Mouse (Mus musculus) large intestine, adult 2 months (tissue): ENCODE results near the gene Fam83d. TPM values are rescaled to one million over a fixed set of nuclear protein-coding genes. Genes with fewer than 3 reads are reported as not detected.
"Not testable (repeated sequence)": the region's sequence is repeated elsewhere in the genome, so short reads cannot be mapped to it uniquely, and the experiment has no call there.

Experiments
- DNase-seq: peaks from one replicate; pipeline ENCODE4 v3.0.0-alpha.2; 2012; ENCODE audit warnings: low read depth, low spot score
- WGBS: fragments of 180-500 bp; shearing (Covaris S2); methylation state at CpG from one replicate; pipeline ENCODE4 v1.1.7; 2018; 5-methylcytosine and 5-hydroxymethylcytosine counted together
- polyA plus RNA-seq: library from polyadenylated mRNA; depleted of rRNA; stranded (reverse); fragments of >200 nt; gene quantifications from 2 replicates; pipeline ENCODE4 v1.2.3, GENCODE M21; 2012; rRNA removed

Fam83d gene
- 25.6 and 26.4 TPM in 2 replicates for polyA plus RNA-seq

- peak; percentile 89 for DNase-seq
Measured at GRCm38 (mm10) chr2:158767742-158768339, at the start of gene Fam83d. Fam83d (plus strand) TSS chr2:158768093.

GRCm38 (mm10) chr2:158718816-158719549, 48.9 kb upstream of the Fam83d start:
- 65% methylated on average over 12 of the region's 12 CpGs for whole genome bisulfite sequencing

More at GRCm38 (mm10) chr2:158767742-158768339, at the start of gene Fam83d:
- WGBS = under 1% methylated on average over 48 of the region's 48 CpGs

GRCm38 (mm10) chr2:158720715-158721370, 47.0 kb upstream of the Fam83d start:
- DNase-seq = no peak

More at GRCm38 (mm10) chr2:158718816-158719549, 48.9 kb upstream of the Fam83d start:
- no peak for DNase-seq

GRCm38 (mm10) chr2:158721481-158721880, 46.4 kb upstream of the Fam83d start:
- DNase-seq = no peak
- 38% methylated on average over 3 of the region's 3 CpGs for WGBS

More at GRCm38 (mm10) chr2:158720715-158721370, 47.0 kb upstream of the Fam83d start:
- 72% methylated on average over 16 of the region's 16 CpGs for WGBS

GRCm38 (mm10) chr2:158722135-158722534, 45.8 kb upstream of the Fam83d start:
- DNase-seq = no peak
- WGBS = 68% methylated on average over 4 of the region's 4 CpGs

GRCm38 (mm10) chr2:158722991-158723551, 44.8 kb upstream of the Fam83d start:
- WGBS = 38% methylated on average over 6 of the region's 6 CpGs
- DNase-seq = no peak

- WGBS = 17% methylated on average over 6 of the region's 6 CpGs
- no peak for DNase-seq
Measured at GRCm38 (mm10) chr2:158723806-158724205, 44.1 kb upstream of the Fam83d start.

- no peak for DNase-seq
- 70% methylated on average over 6 of the region's 6 CpGs for WGBS
Measured at GRCm38 (mm10) chr2:158726252-158726651, 41.6 kb upstream of the Fam83d start.

GRCm38 (mm10) chr2:158728061-158728815, 39.7 kb upstream of the Fam83d start:
- 38% methylated on average over 7 of the region's 7 CpGs for WGBS
- DNase-seq = no peak

- WGBS = 69% methylated on average over 3 of the region's 3 CpGs
- DNase-seq = no peak
Measured at GRCm38 (mm10) chr2:158730896-158731295, 37.0 kb upstream of the Fam83d start.

GRCm38 (mm10) chr2:158732521-158732920, 35.4 kb upstream of the Fam83d start:
- WGBS = 83% methylated on average over 9 of the region's 9 CpGs
- no peak for DNase-seq

GRCm38 (mm10) chr2:158733136-158733535, 34.8 kb upstream of the Fam83d start:
- no peak for DNase-seq
- WGBS = 74% methylated on average over 4 of the region's 4 CpGs

- 50% methylated on average over 6 of the region's 6 CpGs for WGBS
- no peak for DNase-seq
Measured at GRCm38 (mm10) chr2:158733914-158734313, 34.0 kb upstream of the Fam83d start.

GRCm38 (mm10) chr2:158734500-158735152, 33.3 kb upstream of the Fam83d start:
- no peak for DNase-seq
- WGBS = 73% methylated on average over 7 of the region's 7 CpGs

GRCm38 (mm10) chr2:158735340-158735739, 32.6 kb upstream of the Fam83d start:
- 79% methylated on average over 8 of the region's 8 CpGs for WGBS
- no peak for DNase-seq

- DNase-seq = not testable (repeated sequence)
- WGBS = 85% methylated on average over 4 of the region's 4 CpGs
Measured at GRCm38 (mm10) chr2:158736247-158736646, 31.6 kb upstream of the Fam83d start.

GRCm38 (mm10) chr2:158738591-158738990, 29.3 kb upstream of the Fam83d start:
- 88% methylated on average over 11 of the region's 11 CpGs for WGBS

GRCm38 (mm10) chr2:158739113-158739512, 28.8 kb upstream of the Fam83d start:
- WGBS = 69% methylated on average over 3 of the region's 3 CpGs

More at GRCm38 (mm10) chr2:158738591-158738990, 29.3 kb upstream of the Fam83d start:
- no peak for DNase-seq

GRCm38 (mm10) chr2:158741011-158741501, 26.8 kb upstream of the Fam83d start:
- WGBS = 62% methylated on average over 9 of the region's 9 CpGs
- no peak for DNase-seq

More at GRCm38 (mm10) chr2:158739113-158739512, 28.8 kb upstream of the Fam83d start:
- DNase-seq = no peak
